Mouse (Mus musculus) hindbrain, embryonic 12.5 days (tissue): Measurements from ENCODE around the gene Klhl25. TPM values are rescaled to one million over a fixed set of nuclear protein-coding genes. Genes with fewer than 3 reads are reported as not detected.
"Not testable (repeated sequence)": the region's sequence is repeated elsewhere in the genome, so short reads cannot be mapped to it uniquely, and the experiment has no call there.

Experiments
- ATAC-seq: fragments of 200-750 bp; cut with Nextera tagmentation; 2 replicates; pipeline ENCODE4 v1.8.0; 2017; ENCODE audit warnings: moderate TSS enrichment; ENCODE audit not compliant: low FRiP score
- H3K27ac ChIP-seq: fragments of 300-500 bp; sonication (generic); 2 replicates; pipeline ENCODE4 v1.5.1; 2016; ENCODE audit warnings: mild to moderate bottlenecking
- H3K27me3 ChIP-seq: fragments of 300-500 bp; sonication (generic); 2 replicates; pipeline ENCODE4 v1.6.1; 2016; ENCODE audit warnings: mild to moderate bottlenecking
- H3K36me3 ChIP-seq: fragments of 300-500 bp; sonication (generic); 2 replicates; pipeline ENCODE4 v1.6.1; 2016; ENCODE audit warnings: mild to moderate bottlenecking
- H3K4me1 ChIP-seq: fragments of 300-500 bp; sonication (generic); 2 replicates; pipeline ENCODE4 v1.6.1; 2016
- H3K4me2 ChIP-seq: fragments of 300-500 bp; sonication (generic); replicated peaks from 2 replicates; pipeline ENCODE4 v1.6.1; 2016; ENCODE audit warnings: mild to moderate bottlenecking
- H3K4me3 ChIP-seq: fragments of 300-500 bp; sonication (generic); 2 replicates; pipeline ENCODE4 v1.5.1; 2016; ENCODE audit warnings: mild to moderate bottlenecking
- H3K9ac ChIP-seq: fragments of 300-500 bp; sonication (generic); 2 replicates; pipeline ENCODE4 v1.6.1; 2016; ENCODE audit warnings: mild to moderate bottlenecking, moderate library complexity
- H3K9me3 ChIP-seq: fragments of 300-500 bp; sonication (generic); replicated peaks from 2 replicates; pipeline ENCODE4 v1.6.1; 2016; ENCODE audit warnings: mild to moderate bottlenecking
- WGBS: fragments of 180-500 bp; shearing (Covaris S2); methylation state at CpG from one replicate; pipeline ENCODE4 v1.1.7; 2016; 5-methylcytosine and 5-hydroxymethylcytosine counted together
- polyA plus RNA-seq: library from polyadenylated mRNA; unstranded; fragments of >200 nt; fragmentation: Nextera tagmentation; extraction: Ambion mirVana; gene quantifications from 2 replicates; pipeline ENCODE4 v1.2.1, GENCODE M21; 2016

The Klhl25 gene
- polyA plus RNA-seq, 1 experiment from 2014 or later: 26.0 TPM

- Histone ChIP-seq H3K9me3 (no peaks in the 10 kb centered on the region), H3K4me1 (no peaks in the 10 kb centered on the region)
- WGBS: 86% methylated on average over 4 of the region's 4 CpGs
These were observed 69.6 kb downstream of the Klhl25 start for GRCm38 (mm10) chr7:75917662-75918061.

GRCm38 (mm10) chr7:75919745-75920144 is 71.6 kb downstream of the Klhl25 start:
- H3K27ac ChIP-seq, H3K9me3 ChIP-seq, H3K27me3 ChIP-seq, H3K36me3 ChIP-seq, H3K9ac ChIP-seq, H3K4me3 ChIP-seq, H3K4me2 ChIP-seq, H3K4me1 ChIP-seq, ATAC-seq: not testable (repeated sequence)
- WGBS: 54% methylated on average over 3 of the region's 3 CpGs

More at GRCm38 (mm10) chr7:75917662-75918061, 69.6 kb downstream of the Klhl25 start:
- Histone ChIP-seq H3K4me3 (no peak overlapping the region), H3K27me3 (no peaks in the 10 kb centered on the region), H3K36me3 (no peaks in the 10 kb centered on the region), H3K27ac (no peak overlapping the region), H3K9ac (no peak overlapping the region), H3K4me2 (no peak overlapping the region)
- ATAC-seq: no peak
